In the genomic region with DNA sequence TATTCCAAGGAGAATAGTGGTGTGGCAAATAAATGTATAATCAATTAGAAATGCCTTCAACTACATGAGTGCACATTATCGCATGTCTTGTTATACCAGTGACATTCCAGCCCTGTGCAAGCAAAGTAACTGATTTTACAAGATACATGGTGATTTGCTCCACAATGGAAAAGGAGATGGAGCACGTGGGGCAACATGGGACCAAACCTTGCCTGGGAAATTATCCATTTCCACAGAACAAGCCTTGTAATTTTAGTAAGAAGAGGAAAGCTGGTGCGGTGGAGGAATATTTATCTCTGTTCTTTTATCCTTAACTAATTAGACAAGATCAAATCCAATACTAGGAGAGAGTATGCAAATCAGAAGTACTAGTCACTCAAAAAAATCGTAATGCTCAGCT, we compare ENCODE assay signal across 19 mouse cellular contexts.
A peak's percentile ranks its signal among the peaks of the same experiment; 100 is the strongest.
DNase-seq lines count a peak whose midpoint lies in the region; TF ChIP-seq lines count a peak whose summit lies in the region.
"Had no signal": no experiment of that assay in that cellular context is flagged by ENCODE, and none has a peak within 500 bp of the region (broad histone marks: within the 10 kb centered on the region; RNA-seq: fewer than 3 reads in every experiment).

No protein-coding gene starts in this region.

- intact Hi-C loops in left cerebral cortex, adult 2 months (cut with DNase I) = loop anchor here (2.0 to 10.0 kb wide), 3 partner anchors 16 to 564 kb away; no protein-coding TSS in a partner anchor

- no peak overlapping the region for H3K4me3 ChIP-seq in left cerebral cortex, adult 2 months
- H3K4me3 ChIP-seq: embryonic facial prominence, embryonic 10.5 days; embryonic facial prominence, embryonic 12.5 days; forebrain, embryonic 12.5 days had no signal

- no peak for TF ChIP-seq POLR2A in brain, embryonic 14.5 days (IDR thresholded peaks at IDR 0.05; ENCODE audit: borderline replicate concordance, extremely low read depth, insufficient read depth, insufficient read length, poor library complexity, severe bottlenecking)

- no peak for DNase-seq in left cerebral cortex, adult 2 months (ENCODE audit: extremely low spot score in 1 of 2, low spot score in 2 of 2)
- no peak for DNase-seq in left cerebral cortex, adult 9 months (ENCODE audit: low spot score in 2 of 2)
- peak; percentile 35 to 59 for DNase-seq in right cerebral cortex, postnatal 10 days (ENCODE audit: low spot score in 2 of 2)
- DNase-seq in right cerebral cortex, adult 18-20 months = no peak
- peak; percentile 37 for DNase-seq in brain, adult 2 months (ENCODE audit: low read depth, low spot score)
- DNase-seq in brain, embryonic 14.5 days (ENCODE audit: low read depth) = peak; percentile 23
- DNase-seq in B cell, adult 2 months = no peak
- DNase-seq: adrenal gland, adult 8-10 months; adrenal gland, postnatal 14 days; adrenal gland, postnatal 36 days; cerebellum, adult 11-12 months; cerebellum, adult 2 months; cerebellum, adult 9-10 months; cerebellum, postnatal 10 days; cerebellum, postnatal 25 days; forebrain, postnatal 0 days had no signal

- H3K27ac ChIP-seq in left cerebral cortex, adult 2 months = peak overlapping the region; percentile 61; the same call in 1 of the 2 replicates
- H3K27ac ChIP-seq: embryonic facial prominence, embryonic 10.5 days; embryonic facial prominence, embryonic 12.5 days; forebrain, embryonic 12.5 days had no signal

- TF ChIP-seq CTCF in left cerebral cortex, adult 2 months (IDR thresholded peaks at IDR 0.05) = no peak
- TF ChIP-seq CTCF in brain, embryonic 14.5 days (IDR thresholded peaks at IDR 0.05; ENCODE audit: borderline replicate concordance, extremely low read depth, insufficient read depth, insufficient read length) = no peak

Comparison
In these comparisons a context has a peak if more than half of its experiments do, and no peak if none do; other contexts are left out.
1. DNase-seq: peak in right cerebral cortex, postnatal 10 days (2 of 2), brain, adult 2 months (single experiment) and brain, embryonic 14.5 days (single experiment); none in left cerebral cortex, adult 2 months (0 of 2), left cerebral cortex, adult 9 months (0 of 2), right cerebral cortex, adult 18-20 months (single experiment) and B cell, adult 2 months (0 of 2).